Mouse (Mus musculus) brain, embryonic 14.5 days (tissue): ENCODE measurements around the gene Nek6.

ENCODE experiments used
- CTCF ChIP-seq: fragments of 200-500 bp; IDR thresholded peaks from 2 replicates; pipeline ENCODE4 v1.5.1; 2012; ENCODE audit warnings: inconsistent platforms, mild to moderate bottlenecking, moderate library complexity, borderline replicate concordance; ENCODE audit not compliant: insufficient read depth, insufficient read length; ENCODE audit errors: extremely low read depth
- POLR2A ChIP-seq: fragments of 200-500 bp; IDR thresholded peaks from 2 replicates; pipeline ENCODE4 v1.6.1; 2012; ENCODE audit warnings: mild to moderate bottlenecking, inconsistent platforms, borderline replicate concordance; ENCODE audit not compliant: poor library complexity, insufficient read depth, insufficient read length, severe bottlenecking; ENCODE audit errors: extremely low read depth

DNA sequence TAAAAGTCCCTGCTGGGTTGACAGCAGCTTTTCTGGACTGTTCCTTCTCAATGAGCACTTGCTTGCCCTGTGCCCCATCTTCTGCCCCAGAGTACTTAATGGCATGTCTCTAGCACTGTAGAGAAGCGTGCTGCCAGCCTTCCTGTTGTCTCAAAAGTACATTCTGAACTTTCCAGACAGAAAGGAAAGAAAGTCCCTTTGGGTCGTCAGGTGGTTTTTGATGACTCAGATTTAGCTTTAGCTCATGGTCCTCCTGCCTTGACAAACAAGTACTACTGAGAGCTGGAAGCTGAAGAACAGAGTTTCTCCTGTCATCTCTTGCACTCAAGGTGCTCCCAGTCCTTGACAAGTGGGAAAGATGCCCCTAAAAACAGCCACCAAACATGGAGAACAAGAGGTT lies 98.7 kb downstream of the Nek6 start:
- TF ChIP-seq CTCF (no peak), POLR2A (no peak)
